Mouse (Mus musculus) cerebellum, adult 2 months (tissue): ENCODE results near the gene Eef1g. TPM values are rescaled to one million over a fixed set of nuclear protein-coding genes. Genes with fewer than 3 reads are reported as not detected.
A peak's percentile ranks its signal among the peaks of the same experiment; 100 is the strongest.

ENCODE experiments used
- DNase-seq, 2 experiments: peaks; one replicate each; pipeline ENCODE4 v3.0.0; 2021
- H3K27ac ChIP-seq: fragments of 200-500 bp; 2 replicates; pipeline ENCODE4 v1.5.1; 2012; ENCODE audit warnings: low read length, control low read depth, inconsistent platforms; ENCODE audit not compliant: insufficient read depth
- H3K27me3 ChIP-seq: fragments of 200-500 bp; 2 replicates; pipeline ENCODE4 v1.6.1; 2012; ENCODE audit warnings: inconsistent platforms, mild to moderate bottlenecking, low read length, moderate library complexity; ENCODE audit not compliant: control insufficient read depth, insufficient read depth
- H3K4me1 ChIP-seq: fragments of 200-500 bp; 2 replicates; pipeline ENCODE4 v1.6.1; 2011; ENCODE audit warnings: low read length; ENCODE audit not compliant: control insufficient read depth, insufficient read depth
- H3K4me3 ChIP-seq: fragments of 200-500 bp; replicated peaks from 2 replicates; pipeline ENCODE3; 2011; ENCODE audit warnings: mild to moderate bottlenecking, low read depth, low read length, control low read depth; ENCODE audit not compliant: insufficient read depth
- CTCF ChIP-seq: fragments of 200-500 bp; IDR thresholded peaks from 2 replicates; pipeline ENCODE4 v1.5.1; 2011; ENCODE audit warnings: low read depth, mild to moderate bottlenecking, control low read depth, low read length, moderate library complexity, borderline replicate concordance; ENCODE audit not compliant: insufficient read depth
- POLR2A ChIP-seq: fragments of 200-500 bp; IDR thresholded peaks from 2 replicates; pipeline ENCODE4 v1.6.1; 2011; ENCODE audit warnings: low read length, control low read depth, borderline replicate concordance; ENCODE audit not compliant: insufficient read depth
- WGBS: fragments of 180-500 bp; shearing (Covaris S2); methylation state at CpG from one replicate; pipeline ENCODE4 v1.1.7; 2018; 5-methylcytosine and 5-hydroxymethylcytosine counted together
- polyA plus RNA-seq: library from polyadenylated mRNA; depleted of rRNA; stranded (reverse); fragments of >200 nt; gene quantifications from 2 replicates; pipeline ENCODE4 v1.2.3, GENCODE M21; 2012; rRNA removed

Gene Eef1g
- polyA plus RNA-seq = 263 and 281 TPM in 2 replicates

DNA sequence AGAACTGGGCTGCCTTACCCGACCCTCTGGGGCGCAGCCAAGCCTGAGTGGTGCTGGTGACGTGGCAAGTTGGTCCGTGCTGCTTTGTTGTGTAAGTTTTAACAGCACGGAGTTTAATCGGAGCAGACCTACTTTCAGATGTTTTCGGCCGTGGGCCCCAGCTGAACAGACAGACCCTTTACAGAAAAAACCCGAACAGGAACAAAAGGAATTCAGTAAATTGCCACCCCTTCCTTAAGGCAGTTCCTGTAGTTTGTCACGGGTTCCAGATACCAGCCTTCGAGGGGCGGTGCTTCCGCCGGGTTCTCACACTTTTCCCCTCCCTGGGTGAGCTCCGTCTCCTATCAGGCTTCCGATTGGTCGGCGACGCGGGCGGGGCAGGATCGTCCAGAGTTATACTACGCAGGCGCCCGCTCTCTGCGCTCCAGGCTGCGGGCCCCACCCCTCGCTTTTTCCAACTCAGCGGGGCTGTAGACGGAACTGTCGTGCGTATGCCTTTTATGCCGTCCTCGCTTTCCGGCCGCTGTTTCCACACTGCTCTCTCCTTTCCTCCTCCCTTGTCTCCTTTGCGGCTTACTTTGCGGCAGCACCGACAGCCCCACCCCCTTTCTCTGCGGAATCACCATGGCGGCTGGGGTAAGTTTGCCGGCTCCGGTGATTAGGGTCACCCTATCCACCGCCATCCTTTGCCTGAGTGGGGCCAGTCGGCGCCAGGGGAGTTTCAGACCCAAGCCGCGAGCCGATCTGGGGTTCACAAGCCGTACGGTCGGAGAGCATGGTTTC, at the start of gene Eef1g:
Gene Eef1g (plus strand): TSS at position 452 of the 783 bp plus-strand sequence.
- peak; percentile 98 to 100 for DNase-seq
- Histone ChIP-seq H3K27me3 (no peaks in the 10 kb centered on the region), H3K27ac (peak within 1 kb of the TSS; percentile 40; the same call in 1 of the 2 replicates), H3K4me3 (peak within 1 kb of the TSS; percentile 83), H3K4me1 (0 out of 2 replicates have a peak, but pooled peaks cover 2% of the 10 kb centered on the region)
- WGBS = under 1% methylated on average over 52 of the region's 52 CpGs
- TF ChIP-seq POLR2A (peak; percentile 30; the same call in 1 of the 2 replicates), CTCF (no peak)

- Histone ChIP-seq H3K27ac (no peak overlapping the region), H3K4me3 (no peak overlapping the region), H3K4me1 (0 out of 2 replicates have a peak, but pooled peaks cover 3% of the 10 kb centered on the region), H3K27me3 (no peaks in the 10 kb centered on the region)
- TF ChIP-seq POLR2A = no peak
- TF ChIP-seq CTCF = no peak
- WGBS = 90% methylated on average over 3 of the region's 3 CpGs
- DNase-seq = no peak
Measured at GRCm38 (mm10) chr19:8919000-8919399, 47.8 kb upstream of the Eef1g start.

- H3K27ac ChIP-seq = peak overlapping the region; percentile 79
- H3K4me3 ChIP-seq = no peak overlapping the region
- 0 out of 2 replicates have a peak, but pooled peaks cover 3% of the 10 kb centered on the region for H3K4me1 ChIP-seq
- WGBS = 72% methylated on average over 6 of the region's 6 CpGs
- DNase-seq = no peak
- TF ChIP-seq POLR2A (no peak), CTCF (no peak)
- H3K27me3 ChIP-seq = no peaks in the 10 kb centered on the region
Measured at GRCm38 (mm10) chr19:8919684-8920072, 47.2 kb upstream of the Eef1g start.

- 0 out of 2 replicates have a peak, but pooled peaks cover 3% of the 10 kb centered on the region for H3K4me1 ChIP-seq
- TF ChIP-seq POLR2A (peak; percentile 98), CTCF (no peak)
- H3K27ac ChIP-seq = peak within 1 kb of the TSS; percentile 79
- 2% methylated on average over 50 of the region's 50 CpGs for WGBS
- DNase-seq = peak; percentile 97
- H3K4me3 ChIP-seq = peak within 1 kb of the TSS; percentile 73
- H3K27me3 ChIP-seq = no peaks in the 10 kb centered on the region
Measured at GRCm38 (mm10) chr19:8920073-8920736, 46.6 kb upstream of the Eef1g start, which contains the start of gene B3gat3. TSS of gene B3gat3 (plus strand) at chr19:8920374.

DNA sequence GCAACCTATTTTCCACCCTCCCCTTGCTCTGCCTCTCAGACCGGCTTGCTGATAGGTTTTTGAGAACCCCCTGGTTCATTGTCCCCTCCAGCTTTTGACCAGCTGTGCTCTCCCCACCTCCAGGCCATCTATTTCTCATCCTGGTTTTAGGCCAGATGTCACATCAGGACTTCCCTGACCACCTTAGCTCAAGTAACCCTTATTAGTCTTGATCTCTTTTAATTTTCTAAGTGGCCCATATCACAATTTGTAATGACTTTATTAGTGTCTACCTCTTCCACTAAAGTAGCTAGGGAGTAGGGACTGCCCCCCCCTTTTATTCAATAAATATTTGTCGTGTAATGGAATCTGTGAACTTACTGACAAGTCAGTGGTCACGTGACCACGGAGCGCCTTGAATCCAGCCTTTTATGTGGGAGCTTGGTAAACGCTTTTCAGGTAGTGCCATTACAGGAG, 46.0 kb upstream of the Eef1g start:
- no peak for TF ChIP-seq POLR2A
- no peak for TF ChIP-seq CTCF
- WGBS = under 1% methylated on average over 6 of the region's 6 CpGs
- Histone ChIP-seq H3K27me3 (no peaks in the 10 kb centered on the region), H3K4me1 (0 out of 2 replicates have a peak, but pooled peaks cover 3% of the 10 kb centered on the region), H3K27ac (peak overlapping the region; percentile 58; the same call in 1 of the 2 replicates), H3K4me3 (peak overlapping the region; percentile 73)
- peak in 1 of 2 experiments; percentile 44 for DNase-seq

DNA sequence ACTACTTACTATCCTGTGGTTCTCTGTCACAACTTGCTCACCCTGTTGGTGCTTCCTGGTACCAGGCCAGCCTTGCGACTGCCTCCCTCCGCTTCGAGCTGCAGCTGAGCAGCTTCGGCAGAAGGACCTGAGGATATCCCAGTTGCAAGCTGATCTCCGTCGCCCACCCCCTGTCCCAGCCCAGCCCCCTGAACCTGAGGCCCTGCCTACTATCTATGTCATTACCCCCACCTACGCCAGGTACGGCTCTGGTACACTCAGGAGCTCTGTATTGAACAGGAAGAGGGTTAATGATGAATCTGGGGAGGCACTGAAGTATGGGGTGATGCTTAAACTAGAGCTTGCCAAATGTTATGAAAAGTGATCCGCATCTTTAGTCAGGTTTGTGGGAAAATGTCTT, 45.1 kb upstream of the Eef1g start:
- no peak overlapping the region for H3K4me3 ChIP-seq
- TF ChIP-seq CTCF (no peak), POLR2A (no peak)

GRCm38 (mm10) chr19:8926766-8927165, 40.1 kb upstream of the Eef1g start:
- peaks cover 6% of the 10 kb centered on the region; the same call in 1 of the 2 replicates for H3K4me1 ChIP-seq
- 69% methylated on average over 2 of the region's 2 CpGs for WGBS
- no peak overlapping the region for H3K4me3 ChIP-seq
- no peak overlapping the region for H3K27ac ChIP-seq
- no peak for TF ChIP-seq POLR2A
- TF ChIP-seq CTCF = no peak
- H3K27me3 ChIP-seq = no peaks in the 10 kb centered on the region
- no peak for DNase-seq

More for the DNA sequence above, 45.1 kb upstream of the Eef1g start:
- Histone ChIP-seq H3K27ac (no peak overlapping the region), H3K27me3 (no peaks in the 10 kb centered on the region), H3K4me1 (0 out of 2 replicates have a peak, but pooled peaks cover 3% of the 10 kb centered on the region)
- WGBS = 60% methylated on average over 9 of the region's 9 CpGs
- no peak for DNase-seq
